Mouse (Mus musculus): ENCODE measurements around the gene Bri3. TPM values are rescaled to one million over a fixed set of nuclear protein-coding genes. Genes with fewer than 3 reads are reported as not detected.

Bri3 gene
- total and polyA plus RNA-seq, 3 experiments = 129 to 258 (median 152) TPM

DNA sequence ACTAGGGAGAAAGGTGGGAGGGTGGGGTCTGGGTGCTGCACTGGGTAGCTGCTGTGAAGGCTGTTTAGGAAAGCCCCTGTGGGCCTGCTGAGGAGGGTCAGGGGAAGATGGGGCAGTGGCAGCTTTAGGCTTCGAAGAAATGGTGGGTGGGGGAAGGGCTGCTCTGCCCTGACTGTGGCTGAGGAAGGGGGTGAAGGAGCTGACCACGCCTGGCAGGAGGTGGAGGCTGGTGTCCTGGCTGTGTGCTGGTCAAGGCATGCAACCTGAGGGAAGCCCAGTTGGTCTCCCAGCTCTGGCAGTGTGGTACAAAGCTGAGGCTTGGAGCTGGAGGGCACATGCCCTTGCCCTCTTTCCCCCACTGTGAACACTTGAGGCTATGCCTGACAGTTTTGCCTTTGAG, 14.4 kb downstream of the Bri3 start:
- DNase-seq = peak in 1 of 2 experiments; percentile 23
- H3K9ac ChIP-seq (ENCODE audit: low read depth, low read length) = peak overlapping the region; percentile 65
- H3K27ac ChIP-seq = peak overlapping the region; percentile 94
- intact Hi-C loops (cut with DNase I) = no loop called here
- no peaks in the 10 kb centered on the region for H3K27me3 ChIP-seq (ENCODE audit: control insufficient read depth, insufficient read depth, low read length)
- peaks cover 44% of the 10 kb centered on the region for H3K4me1 ChIP-seq (ENCODE audit: control insufficient read depth, insufficient read depth, low read length)
- H3K79me2 ChIP-seq (replicated peaks; ENCODE audit: control insufficient read depth, insufficient read depth, low read length) = peaks cover 20% of the 10 kb centered on the region
- TF ChIP-seq CTCF (IDR thresholded peaks at IDR 0.05) (no peak), POLR2A (IDR thresholded peaks at IDR 0.05; ENCODE audit: insufficient read depth, low read depth, low read length) (no peak), EP300 (IDR thresholded peaks at IDR 0.05; ENCODE audit: insufficient read depth, low read depth, low read length) (no peak)
- no peak overlapping the region; the same call in 1 of the 2 replicates for H3K4me3 ChIP-seq
- WGBS = 30% methylated on average over 2 of the region's 2 CpGs
- peaks cover 18% of the 10 kb centered on the region for H3K36me3 ChIP-seq (ENCODE audit: control insufficient read depth, insufficient read depth, low read length)

DNA sequence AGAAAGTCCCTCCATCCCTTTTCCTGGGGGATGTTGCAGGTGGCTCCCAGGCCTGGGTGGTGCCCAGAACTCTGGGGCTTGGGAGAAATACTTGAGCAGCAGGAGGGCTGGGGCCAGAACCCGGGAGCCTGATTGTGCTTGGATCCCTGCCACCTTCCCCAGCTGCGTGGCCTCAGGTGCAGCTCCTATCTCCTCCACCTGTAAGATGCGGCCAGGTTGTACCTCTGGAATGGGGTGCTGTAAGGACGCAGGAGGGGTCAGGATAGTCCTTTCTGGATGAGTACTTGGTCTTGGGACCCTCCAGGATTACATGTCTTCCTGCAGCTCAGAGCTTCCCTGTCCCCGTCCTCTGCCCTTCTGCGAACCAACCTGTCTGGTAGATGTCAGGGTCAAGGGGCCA, 15.0 kb downstream of the Bri3 start:
- Histone ChIP-seq H3K4me1 (ENCODE audit: control insufficient read depth, insufficient read depth, low read length) (peaks cover 41% of the 10 kb centered on the region), H3K27me3 (ENCODE audit: control insufficient read depth, insufficient read depth, low read length) (no peaks in the 10 kb centered on the region), H3K27ac (peak overlapping the region; percentile 94), H3K36me3 (ENCODE audit: control insufficient read depth, insufficient read depth, low read length) (peaks cover 18% of the 10 kb centered on the region), H3K9ac (ENCODE audit: low read depth, low read length) (peak overlapping the region; percentile 18; the same call in 1 of the 2 replicates), H3K4me3 (no peak overlapping the region; the same call in 1 of the 2 replicates), H3K79me2 (replicated peaks; ENCODE audit: control insufficient read depth, insufficient read depth, low read length) (peaks cover 20% of the 10 kb centered on the region)
- no peak for DNase-seq
- intact Hi-C loops (cut with DNase I) = no loop called here
- WGBS = 65% methylated on average over 6 of the region's 6 CpGs
- TF ChIP-seq POLR2A (IDR thresholded peaks at IDR 0.05; ENCODE audit: insufficient read depth, low read depth, low read length) = no peak
- TF ChIP-seq CTCF (IDR thresholded peaks at IDR 0.05) = no peak
- TF ChIP-seq EP300 (IDR thresholded peaks at IDR 0.05; ENCODE audit: insufficient read depth, low read depth, low read length) = no peak

DNA sequence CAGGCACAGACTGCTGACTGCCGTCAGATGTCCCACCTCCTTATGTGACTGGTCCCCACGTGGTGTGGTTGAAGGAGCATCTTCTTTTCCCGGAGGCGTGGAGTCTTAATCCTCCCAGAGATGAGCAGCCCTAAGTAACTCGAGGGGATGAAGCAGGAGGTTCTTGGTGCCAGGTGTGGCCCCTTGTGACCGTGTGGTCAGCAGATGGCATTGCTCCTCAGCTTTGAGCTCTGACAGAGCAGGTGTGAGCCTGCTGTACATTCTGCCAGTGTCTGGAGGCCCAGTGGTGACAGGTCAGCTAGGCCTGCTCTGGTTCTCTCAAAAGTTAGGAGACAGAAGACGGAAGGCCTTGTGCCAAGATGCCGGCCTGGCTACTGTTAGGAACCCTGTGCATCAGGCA, 16.2 kb downstream of the Bri3 start:
- Histone ChIP-seq H3K4me1 (ENCODE audit: control insufficient read depth, insufficient read depth, low read length) (peaks cover 41% of the 10 kb centered on the region), H3K9ac (ENCODE audit: low read depth, low read length) (no peak overlapping the region), H3K27ac (no peak overlapping the region)

DNA sequence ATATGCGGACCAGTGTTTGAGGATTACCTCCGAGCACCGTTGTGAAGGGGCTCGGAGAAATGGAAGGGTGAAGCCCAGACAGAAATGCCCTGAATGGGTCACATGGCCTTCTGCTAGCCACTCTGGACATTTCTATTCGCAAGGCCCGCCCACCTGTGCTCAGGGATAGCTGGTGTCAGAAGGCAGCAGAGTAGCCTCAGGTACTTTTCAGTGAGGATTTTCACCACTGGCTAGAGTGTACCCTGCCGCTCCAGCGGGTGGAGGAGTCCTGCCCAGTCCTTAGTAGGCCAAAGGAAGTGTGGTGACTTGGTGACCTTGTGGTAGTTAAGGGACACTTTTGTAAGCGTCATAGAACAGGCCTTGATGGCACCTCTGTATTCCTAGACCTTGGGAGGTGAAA, 17.1 kb downstream of the Bri3 start:
- TF ChIP-seq POLR2A (IDR thresholded peaks at IDR 0.05; ENCODE audit: insufficient read depth, low read depth, low read length) = no peak
- no peak for TF ChIP-seq EP300 (IDR thresholded peaks at IDR 0.05; ENCODE audit: insufficient read depth, low read depth, low read length)
- no peak for TF ChIP-seq CTCF (IDR thresholded peaks at IDR 0.05)
- intact Hi-C loops (cut with DNase I) = no loop called here

More for the DNA sequence above, 16.2 kb downstream of the Bri3 start:
- intact Hi-C loops (cut with DNase I) = loop anchor here (1.0 kb wide), 1 partner anchor 10 kb away; no protein-coding TSS in a partner anchor
- Histone ChIP-seq H3K36me3 (ENCODE audit: control insufficient read depth, insufficient read depth, low read length) (peaks cover 18% of the 10 kb centered on the region), H3K79me2 (replicated peaks; ENCODE audit: control insufficient read depth, insufficient read depth, low read length) (peaks cover 20% of the 10 kb centered on the region), H3K27me3 (ENCODE audit: control insufficient read depth, insufficient read depth, low read length) (no peaks in the 10 kb centered on the region), H3K4me3 (no peak overlapping the region)
- TF ChIP-seq EP300 (IDR thresholded peaks at IDR 0.05; ENCODE audit: insufficient read depth, low read depth, low read length) (no peak), CTCF (IDR thresholded peaks at IDR 0.05) (no peak), POLR2A (IDR thresholded peaks at IDR 0.05; ENCODE audit: insufficient read depth, low read depth, low read length) (no peak)
- WGBS = 59% methylated on average over 8 of the region's 8 CpGs
- DNase-seq = no peak

DNA sequence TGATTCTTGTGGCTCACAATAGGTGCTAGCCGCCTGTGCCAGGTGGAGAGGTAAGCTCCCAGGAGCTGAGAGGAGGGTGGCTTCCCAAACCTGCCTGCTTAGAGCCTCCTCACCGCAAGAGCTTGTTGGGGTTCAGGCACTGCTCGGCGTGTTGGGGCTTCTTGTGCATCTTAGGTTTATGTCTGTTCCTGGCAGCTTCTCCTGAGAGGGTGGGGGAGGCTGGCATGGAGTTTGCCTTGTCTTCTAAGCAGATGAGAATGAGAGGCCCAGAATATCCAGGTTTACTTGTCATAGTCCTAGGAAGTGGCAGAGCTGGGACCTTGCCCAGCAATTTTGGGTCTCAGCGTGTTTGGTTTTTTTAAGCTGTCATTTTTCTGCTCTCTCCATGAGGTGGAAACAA, 17.6 kb downstream of the Bri3 start:
- Histone ChIP-seq H3K27me3 (ENCODE audit: control insufficient read depth, insufficient read depth, low read length) (no peaks in the 10 kb centered on the region), H3K9ac (ENCODE audit: low read depth, low read length) (no peak overlapping the region), H3K36me3 (ENCODE audit: control insufficient read depth, insufficient read depth, low read length) (peaks cover 16% of the 10 kb centered on the region), H3K4me1 (ENCODE audit: control insufficient read depth, insufficient read depth, low read length) (peaks cover 39% of the 10 kb centered on the region), H3K4me3 (no peak overlapping the region), H3K27ac (no peak overlapping the region), H3K79me2 (replicated peaks; ENCODE audit: control insufficient read depth, insufficient read depth, low read length) (peaks cover 19% of the 10 kb centered on the region)
- WGBS = 74% methylated on average over 5 of the region's 5 CpGs
- DNase-seq = no peak
- intact Hi-C loops (cut with DNase I) = no loop called here
- TF ChIP-seq CTCF (IDR thresholded peaks at IDR 0.05) (no peak), EP300 (IDR thresholded peaks at IDR 0.05; ENCODE audit: insufficient read depth, low read depth, low read length) (no peak), POLR2A (IDR thresholded peaks at IDR 0.05; ENCODE audit: insufficient read depth, low read depth, low read length) (no peak)

More for the DNA sequence above, 17.1 kb downstream of the Bri3 start:
- 66% methylated on average over 9 of the region's 9 CpGs for WGBS
- Histone ChIP-seq H3K9ac (ENCODE audit: low read depth, low read length) (no peak overlapping the region), H3K27ac (no peak overlapping the region), H3K27me3 (ENCODE audit: control insufficient read depth, insufficient read depth, low read length) (no peaks in the 10 kb centered on the region), H3K79me2 (replicated peaks; ENCODE audit: control insufficient read depth, insufficient read depth, low read length) (peaks cover 20% of the 10 kb centered on the region), H3K4me3 (no peak overlapping the region), H3K36me3 (ENCODE audit: control insufficient read depth, insufficient read depth, low read length) (peaks cover 18% of the 10 kb centered on the region), H3K4me1 (ENCODE audit: control insufficient read depth, insufficient read depth, low read length) (peaks cover 41% of the 10 kb centered on the region)
- DNase-seq = no peak

DNA sequence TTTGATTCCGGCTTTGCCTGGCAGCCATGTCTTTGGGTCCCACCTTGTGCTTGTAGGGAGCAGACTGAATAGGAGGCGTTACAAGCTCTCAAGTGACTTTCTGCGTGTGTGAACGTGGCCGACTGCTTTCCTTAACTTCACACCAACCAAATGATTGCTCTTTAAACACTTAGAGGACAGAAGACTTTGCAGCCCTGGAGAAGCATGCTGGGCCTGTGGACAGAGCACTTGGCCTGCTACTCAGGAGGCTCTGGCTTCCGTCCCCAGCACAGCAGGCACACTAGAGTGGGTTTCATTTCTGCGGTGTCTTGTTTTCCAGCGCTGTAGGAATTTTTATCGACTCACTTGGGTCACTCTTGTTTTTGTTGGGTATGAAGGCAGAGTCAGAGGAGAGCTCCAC, 18.8 kb downstream of the Bri3 start:
- Histone ChIP-seq H3K79me2 (replicated peaks; ENCODE audit: control insufficient read depth, insufficient read depth, low read length) (peaks cover 17% of the 10 kb centered on the region), H3K4me1 (ENCODE audit: control insufficient read depth, insufficient read depth, low read length) (peaks cover 39% of the 10 kb centered on the region), H3K9ac (ENCODE audit: low read depth, low read length) (peak overlapping the region; percentile 11; the same call in 1 of the 2 replicates), H3K27ac (no peak overlapping the region), H3K27me3 (ENCODE audit: control insufficient read depth, insufficient read depth, low read length) (no peaks in the 10 kb centered on the region), H3K36me3 (ENCODE audit: control insufficient read depth, insufficient read depth, low read length) (peaks cover 15% of the 10 kb centered on the region), H3K4me3 (no peak overlapping the region)
- 38% methylated on average over 9 of the region's 9 CpGs for WGBS
- no peak for DNase-seq
- intact Hi-C loops (cut with DNase I) = no loop called here
- TF ChIP-seq CTCF (IDR thresholded peaks at IDR 0.05) (no peak), EP300 (IDR thresholded peaks at IDR 0.05; ENCODE audit: insufficient read depth, low read depth, low read length) (no peak), POLR2A (IDR thresholded peaks at IDR 0.05; ENCODE audit: insufficient read depth, low read depth, low read length) (no peak)
